Comparison of ENCODE assay signal across 24 mouse cellular contexts in the genomic region with DNA sequence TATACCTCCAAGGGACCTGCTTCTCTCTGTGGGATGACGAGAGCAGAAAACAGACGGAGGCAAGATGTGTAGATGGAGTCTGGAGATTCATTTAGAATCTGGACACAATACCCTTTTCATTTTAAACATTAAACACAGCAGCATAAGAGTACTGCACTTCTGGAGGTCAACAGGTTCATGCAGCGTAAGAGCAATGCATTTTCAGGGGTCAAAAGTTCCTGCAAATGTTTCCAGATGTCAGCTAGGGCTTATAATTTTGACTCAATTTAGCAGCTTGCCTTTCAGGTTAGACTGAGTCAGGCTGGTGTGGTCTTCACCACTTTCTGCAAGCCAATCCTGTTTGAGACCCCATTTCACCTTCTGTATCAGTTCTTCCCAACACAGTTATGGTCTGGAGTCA.
DNase-seq lines count a peak whose midpoint lies in the region.
"Had no signal": no experiment of that assay in that cellular context is flagged by ENCODE, and none has a peak within 500 bp of the region (broad histone marks: within the 10 kb centered on the region; RNA-seq: fewer than 3 reads in every experiment).

No protein-coding gene starts in this region.

- no peaks in the 10 kb centered on the region for H3K27me3 ChIP-seq in embryonic facial prominence, embryonic 10.5 days (replicated peaks; ENCODE audit: low read depth, poor library complexity, severe bottlenecking)
- H3K27me3 ChIP-seq in heart, embryonic 10.5 days (ENCODE audit: insufficient read depth, poor library complexity, severe bottlenecking) = no peaks in the 10 kb centered on the region
- H3K27me3 ChIP-seq: CH12.LX; embryonic facial prominence, embryonic 13.5 days; embryonic facial prominence, embryonic 15.5 days; forebrain, embryonic 12.5 days; Patski had no signal

- H3K27ac ChIP-seq in embryonic facial prominence, embryonic 10.5 days (replicated peaks) = no peak overlapping the region
- no peak overlapping the region for H3K27ac ChIP-seq in heart, embryonic 10.5 days
- H3K27ac ChIP-seq: embryonic facial prominence, embryonic 13.5 days; embryonic facial prominence, embryonic 15.5 days; forebrain, embryonic 10.5 days; forebrain, embryonic 12.5 days had no signal

- peaks cover 23% of the 10 kb centered on the region for H3K4me1 ChIP-seq in embryonic facial prominence, embryonic 10.5 days
- no peaks in the 10 kb centered on the region for H3K4me1 ChIP-seq in heart, embryonic 10.5 days
- H3K4me1 ChIP-seq: embryonic facial prominence, embryonic 15.5 days had no signal

- 33% methylated on average over 3 of the region's 3 CpGs for WGBS in embryonic facial prominence, embryonic 10.5 days
- WGBS in heart, embryonic 10.5 days = 81% methylated on average over 3 of the region's 3 CpGs

- H3K9me3 ChIP-seq in embryonic facial prominence, embryonic 10.5 days = no peaks in the 10 kb centered on the region
- H3K9me3 ChIP-seq in heart, embryonic 10.5 days = no peaks in the 10 kb centered on the region
- H3K9me3 ChIP-seq: embryonic facial prominence, embryonic 13.5 days; embryonic facial prominence, embryonic 15.5 days; forebrain, embryonic 10.5 days; forebrain, embryonic 12.5 days; G1E had no signal

- H3K4me3 ChIP-seq in embryonic facial prominence, embryonic 10.5 days = no peak overlapping the region
- H3K4me3 ChIP-seq in heart, embryonic 10.5 days = no peak overlapping the region
- H3K4me3 ChIP-seq: embryonic facial prominence, embryonic 13.5 days; embryonic facial prominence, embryonic 15.5 days; erythroblast, embryonic 14.5 days; forebrain, embryonic 10.5 days; forebrain, embryonic 12.5 days had no signal

- H3K36me3 ChIP-seq in embryonic facial prominence, embryonic 10.5 days (replicated peaks) = no peaks in the 10 kb centered on the region
- H3K36me3 ChIP-seq in heart, embryonic 10.5 days = no peaks in the 10 kb centered on the region
- H3K36me3 ChIP-seq: embryonic facial prominence, embryonic 13.5 days; embryonic facial prominence, embryonic 15.5 days; forebrain, embryonic 10.5 days; forebrain, embryonic 12.5 days; G1E had no signal

- peak; percentile 40 for DNase-seq in embryo, embryonic 10 days (ENCODE audit: low spot score)
- no peak for DNase-seq in embryo, embryonic 9.5 days (ENCODE audit: extremely low spot score)
- DNase-seq in embryonic facial prominence, embryonic 10.5 days (ENCODE audit: low spot score) = peak; percentile 46
- DNase-seq in forelimb bud, embryonic 11.5 days (ENCODE audit: low read depth, low spot score) = peak; percentile 64
- no peak for DNase-seq in kidney, adult 9 months
- no peak for DNase-seq in heart, embryonic 10.5 days (ENCODE audit: low spot score)
- DNase-seq in cerebellum, postnatal 25 days = no peak
- DNase-seq: adrenal gland, adult 8-10 months; adrenal gland, postnatal 14 days; adrenal gland, postnatal 36 days; B cell, adult 2 months; cerebellum, adult 11-12 months; cerebellum, adult 2 months; cerebellum, adult 9-10 months; cerebellum, postnatal 10 days; cerebellum, postnatal 36 days had no signal

Comparison
In these comparisons a context has a peak if more than half of its experiments do, and no peak if none do; other contexts are left out.
1. DNase-seq: peak in embryo, embryonic 10 days (single experiment), embryonic facial prominence, embryonic 10.5 days (single experiment) and forelimb bud, embryonic 11.5 days (single experiment); none in embryo, embryonic 9.5 days (single experiment), kidney, adult 9 months (single experiment), heart, embryonic 10.5 days (single experiment) and cerebellum, postnatal 25 days (0 of 2).